Mouse (Mus musculus) kidney, adult 2 months (tissue): Measurements from ENCODE around the gene Wipi2. TPM values are rescaled to one million over a fixed set of nuclear protein-coding genes. Genes with fewer than 3 reads are reported as not detected.

Experiments used
- DNase-seq: peaks from one replicate; pipeline ENCODE4 v3.0.0; 2021
- H3K27ac ChIP-seq: fragments of 200-500 bp; 2 replicates; pipeline ENCODE4 v1.5.1; 2012; ENCODE audit warnings: low read depth, low read length, control low read depth, inconsistent platforms; ENCODE audit not compliant: insufficient read depth
- H3K27me3 ChIP-seq: fragments of 200-500 bp; replicated peaks from 2 replicates; pipeline ENCODE4 v1.6.1; 2012; ENCODE audit warnings: mild to moderate bottlenecking, moderate library complexity, low read length, inconsistent platforms; ENCODE audit not compliant: control insufficient read depth, insufficient read depth
- H3K36me3 ChIP-seq: fragments of 200-500 bp; 2 replicates; pipeline ENCODE4 v1.6.1; 2012; ENCODE audit warnings: mild to moderate bottlenecking, moderate library complexity, low read length, inconsistent platforms; ENCODE audit not compliant: control insufficient read depth, insufficient read depth
- H3K4me1 ChIP-seq: fragments of 200-500 bp; 2 replicates; pipeline ENCODE4 v1.6.1; 2011; ENCODE audit warnings: low read length; ENCODE audit not compliant: control insufficient read depth, insufficient read depth
- H3K4me3 ChIP-seq: fragments of 200-500 bp; 2 replicates; pipeline ENCODE4 v1.5.1; 2011; ENCODE audit warnings: mild to moderate bottlenecking, low read depth, low read length, control low read depth; ENCODE audit not compliant: insufficient read depth
- CTCF ChIP-seq: fragments of 200-500 bp; conservative IDR thresholded peaks from 2 replicates; pipeline ENCODE4 v1.5.1; 2011; ENCODE audit warnings: low read depth, mild to moderate bottlenecking, control low read depth, low read length, moderate library complexity, mixed read lengths; ENCODE audit not compliant: insufficient read depth, insufficient read length
- POLR2A ChIP-seq: fragments of 200-500 bp; IDR thresholded peaks from one replicate; pipeline ENCODE4 v1.6.1; 2011; ENCODE audit warnings: low read depth, low read length, control low read depth
- WGBS: fragments of 180-500 bp; shearing (Covaris S2); methylation state at CpG from one replicate; pipeline ENCODE4 v1.1.7; 2018; 5-methylcytosine and 5-hydroxymethylcytosine counted together
- polyA plus RNA-seq: library from polyadenylated mRNA; depleted of rRNA; stranded (reverse); fragments of >200 nt; gene quantifications from 2 replicates; pipeline ENCODE4 v1.2.3, GENCODE M21; 2012

The Wipi2 gene
- polyA plus RNA-seq, 1 experiment = 61.0 TPM

- Histone ChIP-seq H3K4me1 (no peaks in the 10 kb centered on the region), H3K27me3 (no peaks in the 10 kb centered on the region), H3K36me3 (no peaks in the 10 kb centered on the region), H3K4me3 (no peak overlapping the region), H3K27ac (no peak overlapping the region)
- WGBS = 57% methylated on average over 6 of the region's 6 CpGs
- DNase-seq = peak; percentile 52
- TF ChIP-seq CTCF = no peak
- TF ChIP-seq POLR2A = no peak
Observed at GRCm38 (mm10) chr5:142597648-142598390, 29.7 kb upstream of the Wipi2 start.

GRCm38 (mm10) chr5:142604379-142604778 lies 23.1 kb upstream of the Wipi2 start:
- 66% methylated on average over 7 of the region's 7 CpGs for WGBS
- Histone ChIP-seq H3K4me3 (no peak overlapping the region), H3K27ac (no peak overlapping the region), H3K27me3 (peaks cover 3% of the 10 kb centered on the region; the same call in 1 of the 2 replicates), H3K36me3 (no peaks in the 10 kb centered on the region), H3K4me1 (no peaks in the 10 kb centered on the region)
- DNase-seq = no peak
- TF ChIP-seq CTCF (no peak), POLR2A (no peak)

GRCm38 (mm10) chr5:142605288-142605687 lies 22.2 kb upstream of the Wipi2 start:
- Histone ChIP-seq H3K27me3 (peaks cover 3% of the 10 kb centered on the region; the same call in 1 of the 2 replicates), H3K36me3 (no peaks in the 10 kb centered on the region), H3K27ac (no peak overlapping the region), H3K4me3 (no peak overlapping the region), H3K4me1 (no peaks in the 10 kb centered on the region)
- TF ChIP-seq CTCF = no peak
- WGBS = 89% methylated on average over 12 of the region's 12 CpGs
- DNase-seq = no peak

GRCm38 (mm10) chr5:142608259-142608988 lies 19.1 kb upstream of the Wipi2 start, which contains the start of gene Mmd2:
Gene Mmd2, minus strand, starts transcription at chr5:142608800.
- Histone ChIP-seq H3K27me3 (peaks cover 3% of the 10 kb centered on the region; the same call in 1 of the 2 replicates), H3K4me3 (no peak within 1 kb of the TSS), H3K36me3 (no peaks in the 10 kb centered on the region), H3K27ac (no peak within 1 kb of the TSS), H3K4me1 (no peaks in the 10 kb centered on the region)
- TF ChIP-seq POLR2A = no peak
- TF ChIP-seq CTCF = no peak
- WGBS = 4% methylated on average over 42 of the region's 42 CpGs
- DNase-seq = no peak

GRCm38 (mm10) chr5:142608989-142609325 lies 18.5 kb upstream of the Wipi2 start:
- no peak for TF ChIP-seq POLR2A
- TF ChIP-seq CTCF = no peak
- no peak for DNase-seq
- WGBS = 24% methylated on average over 4 of the region's 4 CpGs
- H3K4me1 ChIP-seq = no peaks in the 10 kb centered on the region
- H3K36me3 ChIP-seq = no peaks in the 10 kb centered on the region
- peaks cover 3% of the 10 kb centered on the region; the same call in 1 of the 2 replicates for H3K27me3 ChIP-seq
- no peak overlapping the region for H3K27ac ChIP-seq
- no peak overlapping the region for H3K4me3 ChIP-seq

GRCm38 (mm10) chr5:142610362-142610761 lies 17.1 kb upstream of the Wipi2 start:
- DNase-seq = no peak
- Histone ChIP-seq H3K27ac (no peak overlapping the region), H3K36me3 (no peaks in the 10 kb centered on the region), H3K4me1 (no peaks in the 10 kb centered on the region), H3K4me3 (no peak overlapping the region), H3K27me3 (peaks cover 3% of the 10 kb centered on the region; the same call in 1 of the 2 replicates)
- TF ChIP-seq POLR2A (no peak), CTCF (no peak)
- WGBS = 83% methylated on average over 4 of the region's 4 CpGs

- WGBS = 45% methylated on average over 3 of the region's 3 CpGs
- no peak overlapping the region for H3K4me3 ChIP-seq
Observed at GRCm38 (mm10) chr5:142614513-142614912, 13.0 kb upstream of the Wipi2 start.

More at GRCm38 (mm10) chr5:142614513-142614912, 13.0 kb upstream of the Wipi2 start:
- no peaks in the 10 kb centered on the region for H3K27me3 ChIP-seq
- TF ChIP-seq CTCF (no peak), POLR2A (no peak)
- H3K27ac ChIP-seq = no peak overlapping the region
- no peaks in the 10 kb centered on the region for H3K4me1 ChIP-seq
- H3K36me3 ChIP-seq = no peaks in the 10 kb centered on the region
- DNase-seq = no peak
